ENCODE assay signal across 8 mouse cellular contexts in genomic region chr9:62972073-62972745, GRCm38 (mm10). TPM values are rescaled to one million over a fixed set of nuclear protein-coding genes. Genes with fewer than 3 reads are reported as not detected.
DNase-seq lines count a peak whose midpoint lies in the region; ATAC-seq and TF ChIP-seq lines count a peak whose summit lies in the region.
"Had no signal": no experiment of that assay in that cellular context is flagged by ENCODE, and none has a peak within 500 bp of the region (broad histone marks: within the 10 kb centered on the region; RNA-seq: fewer than 3 reads in every experiment).

No protein-coding gene starts in this region.

- H3K9me3 ChIP-seq in heart, embryonic 13.5 days, result no peaks in the 10 kb centered on the region
- H3K9me3 ChIP-seq in liver, embryonic 12.5 days (replicated peaks), result no peaks in the 10 kb centered on the region
- H3K9me3 ChIP-seq: embryonic facial prominence, embryonic 15.5 days had no signal

- H3K27me3 ChIP-seq in heart, embryonic 13.5 days (replicated peaks), result no peaks in the 10 kb centered on the region
- H3K27me3 ChIP-seq in liver, embryonic 12.5 days (replicated peaks), result no peaks in the 10 kb centered on the region
- no peaks in the 10 kb centered on the region for H3K27me3 ChIP-seq in small intestine, adult 2 months (ENCODE audit: control insufficient read depth, insufficient read depth, low read length)
- H3K27me3 ChIP-seq: embryonic facial prominence, embryonic 15.5 days had no signal

- H3K4me1 ChIP-seq in heart, embryonic 13.5 days, result peaks cover 59% of the 10 kb centered on the region
- H3K4me1 ChIP-seq in liver, embryonic 12.5 days, result peaks cover 37% of the 10 kb centered on the region
- H3K4me1 ChIP-seq in small intestine, adult 2 months (ENCODE audit: control insufficient read depth, insufficient read depth, insufficient read length, low read length), result peaks cover 7% of the 10 kb centered on the region; the same call in 1 of the 2 replicates

- H3K4me3 ChIP-seq in heart, embryonic 13.5 days, result no peak overlapping the region
- H3K4me3 ChIP-seq in liver, embryonic 12.5 days, result no peak overlapping the region
- H3K4me3 ChIP-seq in small intestine, adult 2 months (ENCODE audit: low read depth, low read length), result no peak overlapping the region
- H3K4me3 ChIP-seq: embryonic facial prominence, embryonic 15.5 days had no signal

- ATAC-seq in heart, embryonic 13.5 days (ENCODE audit: extremely low read depth, insufficient number of reproducible peaks, low FRiP score, low TSS enrichment), result no peak
- ATAC-seq in liver, embryonic 12.5 days, result peak; percentile 78

- no peak for TF ChIP-seq POLR2A in small intestine, adult 2 months (IDR thresholded peaks at IDR 0.05; ENCODE audit: low read depth, low read length)

- DNase-seq in ovary, postnatal 36 days (ENCODE audit: low spot score), result peak; percentile 30
- no peak for DNase-seq in ovary, postnatal 14 days (ENCODE audit: low spot score)
- peak; percentile 16 to 40 for DNase-seq in adrenal gland, postnatal 36 days
- no peak for DNase-seq in MN1 (ENCODE audit: low spot score)

- peaks cover 8% of the 10 kb centered on the region; the same call in 1 of the 2 replicates for H3K36me3 ChIP-seq in heart, embryonic 13.5 days
- H3K36me3 ChIP-seq in liver, embryonic 12.5 days, result peaks cover 10% of the 10 kb centered on the region; the same call in 1 of the 2 replicates
- no peaks in the 10 kb centered on the region for H3K36me3 ChIP-seq in small intestine, adult 2 months (ENCODE audit: control insufficient read depth, insufficient read depth, low read length)

- peak overlapping the region; percentile 25; the same call in 1 of the 2 replicates for H3K4me2 ChIP-seq in heart, embryonic 13.5 days
- no peak overlapping the region for H3K4me2 ChIP-seq in liver, embryonic 12.5 days
- H3K4me2 ChIP-seq: embryonic facial prominence, embryonic 15.5 days had no signal

- peak overlapping the region; percentile 71 for H3K27ac ChIP-seq in heart, embryonic 13.5 days (replicated peaks)
- no peak overlapping the region for H3K27ac ChIP-seq in liver, embryonic 12.5 days
- peak overlapping the region; percentile 51 for H3K27ac ChIP-seq in small intestine, adult 2 months (ENCODE audit: insufficient read depth, low read depth, low read length)
- H3K27ac ChIP-seq: embryonic facial prominence, embryonic 15.5 days had no signal

- WGBS in heart, embryonic 13.5 days, result 48% methylated on average over 10 of the region's 10 CpGs
- 48% methylated on average over 10 of the region's 10 CpGs for WGBS in liver, embryonic 12.5 days (ENCODE audit: insufficient replicate concordance)
- WGBS in small intestine, adult 2 months, result 51% methylated on average over 10 of the region's 10 CpGs

- peak overlapping the region; percentile 24; the same call in 1 of the 2 replicates for H3K9ac ChIP-seq in heart, embryonic 13.5 days
- no peak overlapping the region for H3K9ac ChIP-seq in liver, embryonic 12.5 days
- H3K9ac ChIP-seq: embryonic facial prominence, embryonic 15.5 days had no signal

- peak; percentile 31; the same call in 1 of the 2 replicates for TF ChIP-seq CTCF in small intestine, adult 2 months (IDR thresholded peaks at IDR 0.05; ENCODE audit: extremely low read depth, insufficient read length, insufficient replicate concordance, low read depth, low read length)

RNA-seq across cellular contexts. Expression of gene Pias1, which starts 15.5 kb away (rescaled TPM):
- total RNA-seq in adrenal gland, postnatal 36 days (2021), result 10 to 100 TPM; 32.2 to 33.7 TPM
- 35.5 and 39.6 TPM in 2 replicates for polyA plus RNA-seq in heart, embryonic 13.5 days (2015; fragmentation: Nextera tagmentation; extraction: Ambion mirVana)
- polyA plus RNA-seq in liver, embryonic 12.5 days (2016; fragmentation: Nextera tagmentation; extraction: Ambion mirVana), result 30.2 and 31.9 TPM in 2 replicates
- polyA plus RNA-seq in small intestine, adult 2 months (2012; rRNA removed), result 3.9 and 9.9 TPM in 2 replicates

Comparison
In these comparisons a context has a peak if more than half of its experiments do, and no peak if none do; other contexts are left out.
1. DNase-seq: peak in ovary, postnatal 36 days (single experiment) and adrenal gland, postnatal 36 days (2 of 2); none in ovary, postnatal 14 days (single experiment) and MN1 (single experiment).